Mouse (Mus musculus): ENCODE measurements around the gene Desi2.
A peak's percentile ranks its signal among the peaks of the same experiment; 100 is the strongest.
"Not testable (repeated sequence)": the region's sequence is repeated elsewhere in the genome, so short reads cannot be mapped to it uniquely, and the experiment has no call there.

Gene Desi2

GRCm38 (mm10) chr1:178187216-178187791 is at the start of gene Desi2:
Desi2 (plus strand) TSS chr1:178187417.
- DNase-seq (ENCODE audit: low spot score in 2 of 2), result peak; percentile 86

GRCm38 (mm10) chr1:178146513-178146912 is 40.7 kb upstream of the Desi2 start:
- not testable (repeated sequence) for DNase-seq (ENCODE audit: low spot score in 2 of 2)

DNA sequence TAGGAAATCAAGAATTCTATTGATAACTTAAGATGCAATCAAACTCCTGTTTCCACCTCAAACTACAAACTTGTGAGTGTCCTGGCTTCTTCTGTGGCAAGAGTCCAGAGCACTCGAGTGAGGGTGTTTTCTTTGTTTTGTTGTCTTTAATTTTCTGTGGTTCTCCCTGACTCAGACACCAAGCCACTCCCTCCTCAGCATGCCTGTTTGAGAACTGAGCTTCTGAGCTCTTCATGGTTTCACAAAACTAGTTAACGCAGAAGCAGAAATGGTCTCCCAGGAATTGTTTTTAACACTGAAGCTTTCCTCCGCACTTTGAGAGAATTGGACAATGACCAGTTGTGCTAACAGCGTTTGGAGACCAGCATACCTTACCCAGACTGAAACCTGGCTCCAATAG is 40.3 kb upstream of the Desi2 start:
- DNase-seq (ENCODE audit: low spot score in 2 of 2), result not testable (repeated sequence)

GRCm38 (mm10) chr1:178182251-178182650 is 5.0 kb upstream of the Desi2 start:
- DNase-seq (ENCODE audit: low spot score in 2 of 2), result no peak

DNA sequence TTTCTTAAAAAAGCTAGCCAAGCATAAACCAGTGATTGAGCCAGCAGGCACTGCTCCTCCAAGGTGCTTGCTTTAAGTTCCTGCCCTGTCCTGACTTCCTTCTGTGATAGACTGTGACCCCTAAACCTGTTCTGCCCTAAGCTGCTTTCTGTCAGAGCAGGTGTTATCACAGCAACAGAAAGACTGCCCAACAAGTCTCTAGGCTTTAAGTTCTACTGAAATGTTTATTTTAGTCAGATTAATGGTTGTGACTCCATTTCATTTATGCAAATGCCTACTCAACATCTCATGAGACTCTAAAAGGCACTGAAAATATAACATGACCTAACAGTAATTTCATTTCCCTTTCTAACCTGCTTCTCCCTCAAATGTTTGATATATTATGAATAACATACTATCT is 1.6 kb upstream of the Desi2 start:
- no peak for DNase-seq (ENCODE audit: low spot score in 2 of 2)

DNA sequence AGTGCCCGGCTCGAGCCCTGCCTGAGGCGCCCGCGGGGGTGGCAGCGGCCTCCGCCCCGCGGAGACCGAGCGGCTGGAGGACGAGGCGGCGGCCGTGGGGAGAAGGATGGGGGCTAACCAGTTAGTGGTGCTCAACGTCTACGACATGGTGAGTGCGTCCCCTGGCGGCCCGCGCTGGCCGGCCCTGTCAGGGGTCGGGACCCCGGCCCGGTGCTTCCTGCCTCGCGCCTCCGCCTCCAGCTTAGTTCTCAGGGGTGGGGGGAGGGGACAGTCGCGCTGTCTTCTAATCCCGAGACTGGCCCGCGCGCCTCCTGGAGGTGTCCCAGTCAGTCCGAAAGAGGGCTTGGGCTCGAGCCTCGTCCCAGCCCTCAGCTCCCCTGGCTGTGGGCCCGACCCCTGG is 593 bp downstream of the Desi2 start:
- not testable (repeated sequence) for DNase-seq (ENCODE audit: low spot score in 2 of 2)

GRCm38 (mm10) chr1:178188386-178188785 is 1.2 kb downstream of the Desi2 start:
- no peak for DNase-seq (ENCODE audit: low spot score in 2 of 2)

- no peak for DNase-seq (ENCODE audit: low spot score in 2 of 2)
These were observed 18.6 kb downstream of the Desi2 start for GRCm38 (mm10) chr1:178205701-178206325.

DNA sequence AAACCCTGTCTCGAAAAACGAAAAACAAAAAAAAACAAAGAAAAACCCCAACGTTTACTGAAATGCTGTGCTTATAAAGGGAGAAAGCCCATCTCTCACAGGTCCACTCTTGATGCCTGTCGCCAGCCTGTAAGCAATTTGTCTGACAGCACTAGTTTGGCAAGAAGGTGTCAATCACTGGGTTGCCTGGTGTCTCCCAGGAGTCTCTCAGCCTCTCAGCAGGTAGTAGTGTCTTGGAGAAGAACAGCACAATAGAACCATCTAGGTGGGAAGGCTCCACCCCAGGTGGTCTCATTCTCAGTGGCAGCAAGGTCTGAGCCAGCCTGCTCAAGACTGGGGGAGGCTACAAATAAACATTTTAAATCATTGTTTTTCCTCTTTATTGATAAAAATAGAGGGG is 20.6 kb downstream of the Desi2 start:
- not testable (repeated sequence) for DNase-seq (ENCODE audit: low spot score in 2 of 2)

DNA sequence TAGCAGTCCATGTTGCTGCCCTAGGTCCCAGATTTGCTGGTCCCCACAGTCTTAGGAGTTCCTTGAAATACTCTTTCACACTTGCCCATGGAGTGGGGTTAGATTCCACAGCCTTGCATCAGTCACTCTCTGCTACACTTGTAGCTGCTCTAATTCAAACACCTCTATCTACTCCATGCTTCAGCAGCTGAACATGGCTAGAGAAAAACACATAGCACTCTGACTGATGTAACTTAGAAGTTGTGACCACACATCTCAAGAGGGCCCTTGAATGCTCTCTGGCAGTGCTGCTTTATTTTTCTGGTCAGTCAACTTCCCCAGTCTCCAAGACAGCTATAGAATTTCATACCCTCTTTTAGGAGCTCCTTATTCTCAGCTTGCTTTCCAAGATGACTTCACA is 22.7 kb downstream of the Desi2 start:
- DNase-seq (ENCODE audit: low spot score in 2 of 2), result no peak

- no peak for DNase-seq (ENCODE audit: low spot score in 2 of 2)
These were observed 29.9 kb downstream of the Desi2 start for GRCm38 (mm10) chr1:178217157-178217556.

DNA sequence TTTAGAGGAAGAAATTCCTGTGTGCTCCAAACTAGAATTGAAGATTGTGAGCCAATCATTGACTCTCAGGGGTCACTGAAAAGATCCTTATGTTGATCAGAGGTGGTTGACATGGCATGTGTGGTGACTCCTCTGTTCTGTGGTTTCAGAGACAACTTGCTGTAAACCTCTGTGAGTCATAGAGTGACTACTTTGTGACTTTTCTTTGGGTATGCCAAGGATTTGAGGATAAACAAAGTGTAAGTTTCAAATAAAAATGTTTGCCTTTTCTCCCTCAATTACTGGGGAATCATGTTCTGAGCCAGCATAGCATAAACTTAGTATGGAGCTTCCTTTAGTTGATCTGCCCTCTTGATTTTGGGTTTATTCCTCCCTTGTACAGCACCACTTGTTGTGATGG is 31.1 kb downstream of the Desi2 start:
- DNase-seq (ENCODE audit: low spot score in 2 of 2), result no peak

DNA sequence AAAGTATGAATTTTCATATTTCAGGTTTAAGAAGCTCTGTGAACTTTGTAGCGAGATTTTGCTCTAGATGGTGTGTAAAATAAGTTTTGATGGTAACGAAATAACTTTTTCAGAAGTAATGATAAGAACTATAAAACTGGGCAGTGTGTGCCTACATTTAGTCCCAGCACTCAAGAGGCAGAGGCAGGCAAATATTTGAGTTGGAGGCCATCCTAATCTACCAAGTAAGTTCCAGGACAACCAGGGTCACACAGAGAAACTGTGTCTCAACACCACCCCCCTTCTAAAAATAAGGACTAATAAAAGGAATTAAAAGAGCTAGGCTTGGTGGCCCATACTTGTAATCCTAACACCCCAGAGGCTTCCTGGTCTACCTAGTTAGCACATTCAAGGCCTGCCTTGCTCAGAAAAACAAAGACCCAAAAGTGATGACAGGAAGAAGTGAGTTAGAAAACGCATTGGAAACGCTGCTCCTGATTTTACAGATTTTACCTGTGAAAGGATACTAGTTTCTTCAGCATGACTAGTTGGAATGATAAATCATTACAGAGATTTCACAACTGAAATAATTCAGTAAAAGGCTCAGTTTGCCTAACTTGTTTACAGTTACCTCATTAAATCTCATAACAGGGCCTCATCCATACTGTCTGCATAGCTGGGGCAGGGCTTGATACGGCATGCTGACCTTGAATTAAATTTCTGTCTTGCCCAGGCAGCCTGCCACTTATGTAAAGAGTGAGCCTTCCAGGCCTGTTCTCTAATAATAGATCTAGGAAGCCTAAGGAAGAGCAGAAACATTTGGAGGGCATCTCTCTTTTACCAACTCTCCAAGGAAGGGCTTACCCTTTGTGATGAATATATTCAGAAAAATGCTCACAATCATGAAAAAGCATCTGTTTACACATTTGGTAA is 32.2 kb downstream of the Desi2 start:
- no peak for DNase-seq (ENCODE audit: low spot score in 2 of 2)

DNA sequence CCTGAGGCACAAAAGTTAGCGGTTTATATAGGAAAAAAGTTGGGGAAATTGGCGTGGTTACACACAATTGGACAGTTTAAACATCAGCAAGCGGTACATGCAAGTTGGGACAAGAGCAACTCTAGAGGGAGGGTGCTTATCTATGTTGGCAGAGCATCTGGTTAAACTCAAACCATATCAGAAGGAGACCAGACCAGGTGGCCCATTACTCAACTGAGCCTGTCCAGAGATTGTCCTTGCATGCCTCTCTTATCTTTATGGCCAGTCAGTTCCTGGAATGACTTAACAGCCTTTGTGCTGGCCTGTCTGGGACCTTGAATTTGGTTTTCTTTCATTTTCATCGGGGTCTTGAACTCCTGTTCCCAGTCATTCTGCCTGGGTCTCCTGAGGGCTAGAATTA is 41.7 kb downstream of the Desi2 start:
- DNase-seq (ENCODE audit: low spot score in 2 of 2), result not testable (repeated sequence)

DNA sequence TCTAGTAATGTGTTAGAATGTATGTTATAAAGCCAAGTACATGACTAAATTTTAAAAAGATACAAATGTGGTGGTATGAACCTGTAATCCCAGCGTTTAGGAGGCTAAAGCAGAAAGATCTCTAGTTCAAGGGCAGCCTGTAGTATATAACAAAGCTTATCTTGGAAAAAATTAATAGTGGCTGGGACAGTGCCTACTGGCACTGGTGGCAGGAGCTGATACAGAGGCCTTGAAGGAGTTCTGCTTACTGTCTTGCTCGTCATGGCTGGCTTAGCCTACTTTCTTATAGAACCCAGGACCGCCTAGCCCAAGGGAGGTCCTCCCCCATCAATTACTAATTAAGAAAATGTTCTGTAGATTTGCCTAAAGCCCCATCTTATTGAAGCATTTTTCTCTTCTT is 46.9 kb downstream of the Desi2 start:
- no peak for DNase-seq (ENCODE audit: low spot score in 2 of 2)

- no peak for DNase-seq (ENCODE audit: low spot score in 2 of 2)
These were observed 48.8 kb downstream of the Desi2 start for GRCm38 (mm10) chr1:178235919-178236466.

DNA sequence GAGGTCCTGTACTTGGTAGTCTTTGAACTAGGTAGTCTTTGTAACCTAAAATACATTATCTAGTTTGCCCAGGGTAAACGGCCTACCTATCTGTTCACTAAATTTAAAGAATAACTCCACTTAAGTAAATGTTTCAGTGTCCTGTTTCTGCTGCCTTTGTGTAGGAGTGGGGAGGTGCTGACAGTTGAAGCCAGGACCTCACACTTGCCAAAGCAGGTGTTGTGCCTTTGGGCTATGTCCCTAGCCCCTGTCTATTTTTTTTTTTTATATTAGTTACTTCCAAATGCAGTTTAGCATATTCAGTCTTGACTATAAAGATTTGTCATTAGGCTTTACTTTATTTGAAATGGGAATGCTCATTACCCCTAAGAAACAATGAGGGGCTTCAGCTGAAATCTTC is 51.5 kb downstream of the Desi2 start:
- DNase-seq (ENCODE audit: low spot score in 2 of 2), result no peak

DNA sequence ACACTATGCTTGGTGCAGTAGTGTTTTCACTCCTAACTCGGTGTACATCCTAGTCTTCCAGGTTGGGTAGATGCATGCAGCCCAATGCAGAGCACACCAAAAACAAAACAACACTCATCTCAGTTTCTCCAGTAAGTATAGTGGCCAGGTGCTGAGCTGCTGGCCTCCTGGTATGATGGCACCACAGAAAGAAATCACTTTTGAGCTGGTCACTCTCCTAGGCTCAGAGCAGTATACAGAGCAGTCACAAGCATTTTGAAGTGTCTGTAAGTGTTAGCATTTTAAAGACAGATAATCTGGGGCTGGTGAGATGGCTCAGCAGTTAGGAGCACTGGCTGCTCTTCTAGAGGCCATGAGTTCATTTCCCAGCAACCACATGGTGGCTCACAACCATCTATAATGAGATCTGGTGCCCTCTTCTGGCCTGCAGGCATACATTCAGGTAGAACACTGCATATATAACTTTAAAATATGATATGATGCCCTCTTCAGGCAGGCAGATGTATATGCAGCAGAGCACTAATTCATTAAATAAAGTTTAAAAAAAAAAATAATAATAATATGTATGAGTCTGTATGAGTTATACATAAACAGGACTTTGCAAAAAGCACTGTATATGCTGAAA is 54.8 kb downstream of the Desi2 start:
- DNase-seq (ENCODE audit: low spot score in 2 of 2), result no peak

- DNase-seq (ENCODE audit: low spot score in 2 of 2), result no peak
These were observed 61.0 kb downstream of the Desi2 start for GRCm38 (mm10) chr1:178248107-178248820.

GRCm38 (mm10) chr1:178254598-178254997 is 67.4 kb downstream of the Desi2 start:
- DNase-seq (ENCODE audit: low spot score in 2 of 2), result no peak

- no peak for DNase-seq (ENCODE audit: low spot score in 2 of 2)
These were observed 69.1 kb downstream of the Desi2 start for GRCm38 (mm10) chr1:178256351-178256750.
